Mouse (Mus musculus) embryo, embryonic 11.5 days (tissue): ENCODE data around the gene Herc6.
"Not testable (repeated sequence)": the region's sequence is repeated elsewhere in the genome, so short reads cannot be mapped to it uniquely, and the experiment has no call there.

Experiments
- DNase-seq: peaks from one replicate; pipeline ENCODE4 v3.0.0-alpha.2; 2012; ENCODE audit warnings: low read depth, low spot score

The Herc6 gene

DNA sequence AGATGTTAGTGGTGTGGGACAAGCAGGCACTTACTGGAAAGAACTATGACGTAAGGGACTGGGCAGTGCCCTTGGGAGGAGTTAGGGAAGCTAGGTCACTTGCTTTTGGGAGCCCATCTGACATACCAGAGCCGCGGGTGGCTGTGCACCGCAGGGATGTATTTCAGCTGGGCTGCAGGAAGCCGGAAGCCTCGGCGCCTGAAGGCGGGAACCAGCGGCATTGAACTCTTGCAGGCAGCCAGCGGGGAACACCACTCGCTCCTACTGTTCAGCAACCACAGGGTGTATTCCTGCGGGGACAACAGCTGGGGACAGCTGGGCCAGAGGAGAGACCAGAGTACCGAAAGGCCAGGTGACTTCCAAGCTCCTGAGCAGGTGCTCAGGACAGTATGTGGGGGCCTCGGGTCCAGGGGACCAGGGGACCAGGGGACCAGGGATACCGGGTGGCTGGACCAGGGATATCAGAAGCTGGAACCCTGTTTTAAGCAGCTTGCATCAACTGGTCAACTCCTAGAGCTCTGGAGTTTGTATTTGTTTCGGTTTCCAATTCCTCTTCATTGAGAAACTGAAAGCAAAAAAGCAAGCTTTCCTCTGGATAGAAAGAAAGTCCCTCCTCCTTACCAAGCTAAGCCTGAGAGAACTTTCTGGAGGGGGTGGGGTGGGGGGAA lies at the start of gene Herc6:
Herc6 (plus strand) TSS at position 120 of the 668 bp plus-strand sequence.
- peak; percentile 26 for DNase-seq

DNA sequence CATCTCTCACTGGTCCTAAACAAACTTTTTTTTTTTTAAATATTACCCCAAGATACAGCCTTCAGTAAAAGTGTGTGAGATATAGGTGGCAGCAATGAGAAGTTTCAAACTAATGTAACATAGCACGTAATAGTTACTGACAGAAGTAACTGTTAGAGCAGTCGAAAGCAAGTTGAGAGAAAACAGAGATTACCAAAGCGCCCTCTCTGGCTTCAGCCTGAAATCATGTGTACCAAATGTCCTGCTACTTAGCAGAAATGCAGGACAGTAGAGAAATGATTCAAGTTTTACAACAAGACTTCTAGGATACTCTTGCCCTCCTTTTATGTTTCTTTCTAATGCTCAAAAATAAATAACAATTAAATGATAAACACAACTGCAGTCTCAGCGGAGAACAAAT lies 49.8 kb upstream of the Herc6 start:
- DNase-seq: no peak

DNA sequence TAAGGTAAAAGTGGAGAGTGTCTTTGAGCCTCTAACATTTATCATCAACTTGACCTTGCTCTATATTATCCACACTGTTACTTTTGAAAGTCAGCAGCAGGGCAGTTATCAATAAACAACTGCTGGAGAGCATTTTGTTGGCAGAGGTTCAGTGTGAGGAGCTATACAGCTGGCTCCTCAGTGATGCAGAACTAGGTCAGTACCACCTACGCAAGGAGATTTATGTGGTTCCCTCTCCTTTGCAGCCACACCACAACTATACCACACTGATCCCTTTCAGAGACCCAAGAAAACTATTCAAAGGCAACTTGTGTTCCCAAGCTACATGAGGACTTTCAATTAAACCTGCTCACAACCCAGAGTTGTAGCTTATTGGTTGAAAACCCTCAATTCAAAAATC lies 49.4 kb upstream of the Herc6 start:
- no peak for DNase-seq

DNA sequence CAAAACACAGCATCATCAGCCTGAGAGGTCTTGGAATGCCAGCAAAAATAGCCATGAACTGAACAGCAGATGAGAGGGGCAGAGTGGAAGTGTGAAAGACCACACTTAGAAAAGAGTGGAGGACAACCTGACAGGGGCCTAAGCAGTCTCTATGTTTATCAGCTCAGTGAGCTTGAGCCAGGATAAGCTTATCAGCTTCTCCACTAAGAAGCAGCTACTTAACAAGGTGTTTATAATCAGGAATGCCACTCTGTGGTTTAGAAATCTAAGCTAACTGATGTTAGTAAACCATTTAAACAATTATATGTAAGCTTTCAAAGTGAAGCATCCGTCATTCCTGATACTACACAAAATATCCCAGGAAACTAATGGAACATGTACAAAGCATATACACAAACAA lies 48.8 kb upstream of the Herc6 start:
- DNase-seq: no peak

DNA sequence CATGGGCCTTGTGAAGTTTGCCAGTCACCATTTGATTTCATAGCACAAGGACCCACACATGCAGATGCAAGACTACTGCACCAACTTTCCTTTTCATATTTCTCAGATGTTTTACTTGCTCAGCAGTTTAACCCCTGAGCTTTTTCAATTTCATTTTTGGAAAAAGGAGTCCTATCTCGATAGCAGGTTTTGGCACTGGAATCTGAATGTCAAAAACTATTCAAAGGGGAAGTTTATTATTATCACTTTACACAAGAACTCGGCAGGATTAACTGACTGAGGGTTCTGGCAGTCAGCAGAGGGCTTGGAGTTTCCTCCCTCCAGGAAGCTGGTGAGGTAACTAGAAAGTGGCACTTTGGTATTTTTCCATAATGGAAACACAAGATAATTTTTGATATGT lies 47.4 kb upstream of the Herc6 start:
- DNase-seq: no peak

DNA sequence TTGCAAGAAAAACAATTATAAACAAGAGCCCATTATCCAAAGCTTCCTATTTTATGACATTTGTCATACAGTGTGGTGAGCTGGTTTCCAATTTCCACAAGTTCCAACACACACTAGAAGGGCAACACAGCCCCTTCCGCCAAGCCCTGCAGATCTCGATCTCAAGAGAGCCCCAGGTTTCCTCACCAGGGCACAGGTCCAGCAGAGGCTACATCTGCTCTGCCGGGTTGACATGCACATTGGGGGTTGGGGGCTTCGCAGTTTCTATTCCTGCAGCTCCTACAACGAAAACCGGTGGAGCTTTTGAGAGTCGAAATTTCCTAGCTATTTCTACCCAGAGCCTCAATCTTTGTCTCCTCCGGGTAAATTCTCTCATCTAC lies 46.6 kb upstream of the Herc6 start:
- DNase-seq: no peak

DNA sequence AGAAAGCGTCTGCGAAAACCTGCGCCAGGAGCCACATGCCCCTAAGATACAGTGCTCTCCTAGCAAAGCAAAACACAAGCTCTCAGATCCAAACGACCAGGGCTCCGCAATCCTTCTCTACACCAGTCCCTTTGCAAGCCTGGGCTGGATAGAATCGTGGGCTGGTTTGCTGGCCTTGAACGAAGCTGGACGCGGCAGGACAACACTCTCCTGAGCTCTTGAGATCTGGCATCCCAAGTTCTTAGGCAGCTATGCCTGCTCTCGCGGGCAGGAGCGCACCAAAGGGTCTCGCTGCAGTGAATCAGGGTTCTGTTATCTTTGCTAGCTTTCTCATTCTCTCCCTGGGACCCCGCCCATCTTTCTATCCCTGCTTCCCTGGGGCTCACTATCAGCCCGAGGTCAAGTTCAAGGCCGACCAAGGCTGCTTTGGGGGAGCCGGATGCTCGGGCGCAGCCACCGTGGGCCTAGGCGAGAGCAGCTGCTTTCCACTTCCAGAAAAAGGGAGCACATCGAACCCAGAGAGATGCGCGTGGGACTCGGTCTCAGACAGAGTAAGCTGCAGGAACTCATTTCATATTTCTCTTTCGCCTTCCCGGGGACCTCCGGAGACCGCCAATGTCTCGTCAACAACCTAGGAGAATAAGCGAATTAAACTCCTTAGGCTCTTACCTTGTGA lies 46.1 kb upstream of the Herc6 start:
- peak; percentile 20 for DNase-seq

DNA sequence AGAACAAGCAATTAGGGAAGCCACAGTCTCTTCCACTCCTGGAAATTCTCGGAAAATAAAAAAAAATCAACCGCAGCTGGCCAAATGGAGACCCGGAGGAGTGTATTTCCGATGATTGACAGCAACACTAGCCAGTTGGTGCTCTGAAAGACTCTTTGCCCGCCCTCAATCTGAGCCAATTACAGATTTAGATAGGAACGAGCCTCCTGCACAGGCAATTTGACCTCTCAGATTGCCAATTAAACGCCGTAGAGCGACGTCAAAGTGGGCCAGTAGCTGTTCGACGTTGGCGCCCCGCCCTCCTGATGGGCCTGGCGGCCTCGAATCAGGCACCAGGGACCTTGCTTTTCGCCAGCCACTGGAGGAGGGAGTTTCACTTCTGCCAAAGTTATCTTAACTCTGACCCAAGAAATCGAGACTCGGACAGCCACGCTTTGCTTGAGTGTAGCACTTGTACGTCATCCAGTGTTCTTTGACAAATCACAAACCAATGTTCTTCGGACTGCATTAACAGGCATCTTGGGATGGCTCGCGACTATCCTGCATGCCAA lies 45.3 kb upstream of the Herc6 start, which contains the start of gene Ppm1k:
Ppm1k (minus strand) TSS at position 83 of the 551 bp plus-strand sequence.
- DNase-seq: peak; percentile 96

DNA sequence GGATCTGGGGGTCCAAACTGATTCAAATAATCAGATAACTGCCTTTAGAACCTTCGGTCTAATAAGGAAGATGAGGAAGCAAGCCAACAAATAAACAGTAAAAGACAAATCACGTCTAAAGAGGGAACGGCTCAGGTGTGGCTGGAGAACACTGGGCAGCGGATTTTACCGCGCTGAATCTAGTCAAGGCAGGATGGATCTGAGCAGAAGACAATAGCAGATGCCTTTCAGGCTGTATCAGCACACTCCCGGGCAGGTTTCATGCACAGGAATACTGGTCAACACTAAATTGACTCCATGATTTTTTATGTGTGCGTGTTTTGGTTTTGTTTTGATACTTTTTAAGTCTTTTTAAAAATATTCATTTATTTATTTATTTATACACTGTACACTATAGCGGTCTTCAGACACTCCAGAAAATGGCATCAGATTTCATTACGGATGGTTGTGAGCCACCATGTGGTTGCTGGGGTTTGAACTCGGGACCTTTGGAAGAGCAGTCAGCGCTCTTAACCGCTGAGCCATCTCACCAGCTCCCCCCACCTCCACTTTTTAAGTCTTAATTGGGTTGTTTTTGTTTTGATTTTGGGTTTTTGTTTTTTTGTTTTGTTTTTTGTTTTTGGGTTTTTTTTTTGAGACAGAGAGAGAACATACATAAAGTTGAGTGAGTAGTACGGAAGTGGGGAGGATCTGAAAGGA lies 44.7 kb upstream of the Herc6 start:
- peak; percentile 13 for DNase-seq

DNA sequence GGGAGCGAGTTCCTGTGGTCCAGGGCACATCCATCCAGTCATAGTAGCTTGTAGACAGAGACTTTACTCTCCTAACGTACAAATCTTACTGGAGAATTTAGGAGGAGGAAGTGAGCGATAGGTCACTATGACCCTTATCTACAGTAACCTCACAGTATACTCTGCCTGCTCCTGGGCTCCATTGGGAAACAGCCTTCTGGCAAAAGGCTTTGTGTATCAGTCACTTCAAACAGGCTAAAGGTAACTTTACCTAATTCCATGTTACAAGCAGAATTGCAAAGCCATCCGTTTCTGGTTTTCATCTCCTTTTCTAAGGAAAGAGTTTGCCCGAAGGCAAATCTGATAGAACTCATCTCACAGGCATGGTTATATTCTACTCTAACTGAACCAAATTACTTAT lies 42.9 kb upstream of the Herc6 start:
- no peak for DNase-seq

DNA sequence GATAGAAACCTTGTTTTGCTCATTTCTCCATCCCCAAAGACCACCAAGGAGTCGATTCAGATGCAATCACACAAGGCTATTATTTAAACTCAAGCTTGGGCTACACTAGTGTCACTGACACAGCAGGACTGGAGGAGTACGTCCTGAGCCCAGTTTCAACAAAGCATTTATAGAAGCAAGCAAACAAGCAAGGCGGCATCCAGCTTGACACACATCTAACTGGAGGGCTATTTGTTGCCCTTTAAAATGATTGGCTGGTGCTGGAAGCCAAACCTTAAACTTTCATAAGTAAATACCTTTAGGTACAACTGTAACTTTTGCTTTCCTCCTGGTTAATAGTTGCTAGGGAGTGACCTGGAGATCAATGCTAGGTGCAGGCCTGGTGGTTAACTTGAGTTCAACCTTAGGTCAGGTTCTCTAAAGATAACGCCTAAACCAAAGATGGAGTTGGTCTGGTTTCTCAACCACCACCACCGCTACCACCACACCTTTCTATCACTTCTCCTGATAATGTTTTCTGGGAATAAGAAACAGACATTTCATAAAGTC lies 39.8 kb upstream of the Herc6 start:
- no peak for DNase-seq

DNA sequence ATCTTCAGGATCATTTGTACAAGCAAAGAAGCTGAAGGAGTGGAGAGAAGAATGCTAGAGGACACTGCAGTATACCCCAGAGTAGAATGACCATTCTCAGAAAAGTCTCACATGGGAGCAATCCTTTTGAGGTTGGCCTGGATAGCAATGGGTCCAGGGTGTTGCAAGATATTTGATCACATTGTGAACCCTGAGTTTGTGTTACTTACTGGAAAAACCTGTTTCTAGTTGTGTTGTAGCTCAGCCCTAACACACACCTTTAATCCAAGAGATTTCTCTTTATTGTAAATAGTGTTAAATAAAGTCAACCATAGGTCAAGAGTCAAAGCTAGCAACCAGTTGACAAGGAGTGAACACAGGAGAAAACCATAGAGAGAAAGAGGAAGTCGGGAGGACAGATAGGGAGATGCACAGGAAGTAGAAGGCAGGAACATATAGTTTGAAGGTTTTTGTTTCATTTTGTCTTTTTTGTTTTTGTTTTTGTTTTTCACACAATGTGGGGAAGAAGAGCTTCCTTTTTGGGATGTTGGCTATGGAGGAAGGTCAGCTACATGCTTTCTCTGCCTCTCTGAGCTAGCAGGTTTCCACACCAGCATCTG lies 39.0 kb upstream of the Herc6 start:
- no peak for DNase-seq

DNA sequence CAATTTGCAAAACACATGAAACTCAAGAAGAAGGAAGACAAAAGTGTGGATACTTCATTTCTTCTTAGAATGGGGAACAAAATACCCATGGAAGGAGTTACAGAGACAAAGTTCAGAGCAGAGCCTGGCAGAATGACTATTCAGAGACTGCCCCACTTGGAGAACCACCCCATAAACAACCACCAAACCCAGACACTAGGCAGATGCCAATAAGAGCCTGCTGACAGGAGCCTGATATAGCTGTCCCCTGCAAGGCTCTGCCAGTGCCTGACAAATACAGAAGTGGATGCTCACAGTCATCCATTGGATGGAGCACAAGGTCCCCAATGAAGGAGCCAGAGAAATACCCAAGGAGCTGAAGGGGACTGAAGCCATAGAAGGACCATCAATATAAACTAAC lies 37.2 kb upstream of the Herc6 start:
- DNase-seq: not testable (repeated sequence)

DNA sequence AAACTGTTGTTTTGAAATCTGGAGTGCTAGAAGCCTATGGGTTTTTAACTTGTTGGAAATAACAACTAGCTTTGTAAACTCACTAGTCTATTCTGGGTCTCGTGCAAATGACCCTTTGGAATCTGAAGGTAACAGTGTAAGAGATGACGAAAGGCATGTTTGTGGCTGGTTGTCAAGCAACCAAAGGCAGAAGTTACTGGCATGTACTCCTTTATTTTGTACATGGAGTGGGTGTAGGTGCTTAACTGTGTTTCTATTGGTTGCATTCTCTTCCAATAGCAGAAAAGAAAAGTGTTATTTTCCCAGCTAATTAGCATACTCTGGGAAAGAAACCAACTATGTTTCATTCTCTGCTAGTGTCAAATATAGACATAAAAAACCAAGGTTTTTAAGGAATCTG lies 35.9 kb upstream of the Herc6 start:
- no peak for DNase-seq

DNA sequence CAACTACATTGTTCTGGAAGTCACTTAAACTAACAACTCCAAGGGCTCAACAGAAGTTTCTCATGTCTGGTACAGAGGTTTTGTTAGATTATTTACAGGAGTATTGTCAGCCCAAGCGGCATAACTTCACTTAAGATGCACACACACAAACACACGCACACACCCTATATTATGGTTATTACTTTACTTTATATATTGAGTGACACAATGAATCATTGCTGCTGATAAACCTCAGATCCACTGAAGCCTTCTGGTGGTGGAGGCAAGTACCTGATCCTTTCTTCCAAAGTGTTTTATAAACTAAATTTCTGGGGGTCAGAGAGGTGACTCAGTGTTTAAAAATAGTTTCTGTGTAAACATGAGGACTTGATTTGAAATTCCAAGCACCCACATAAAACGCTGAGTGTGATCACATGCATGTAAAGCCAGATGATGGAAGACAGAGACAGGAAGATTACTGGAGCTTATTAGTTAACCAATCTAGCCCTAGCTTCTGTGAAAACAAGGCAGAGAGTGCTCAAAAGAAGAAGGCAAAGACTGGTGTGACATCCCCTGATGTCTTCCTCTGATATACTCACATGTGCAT lies 29.5 kb upstream of the Herc6 start:
- no peak for DNase-seq

DNA sequence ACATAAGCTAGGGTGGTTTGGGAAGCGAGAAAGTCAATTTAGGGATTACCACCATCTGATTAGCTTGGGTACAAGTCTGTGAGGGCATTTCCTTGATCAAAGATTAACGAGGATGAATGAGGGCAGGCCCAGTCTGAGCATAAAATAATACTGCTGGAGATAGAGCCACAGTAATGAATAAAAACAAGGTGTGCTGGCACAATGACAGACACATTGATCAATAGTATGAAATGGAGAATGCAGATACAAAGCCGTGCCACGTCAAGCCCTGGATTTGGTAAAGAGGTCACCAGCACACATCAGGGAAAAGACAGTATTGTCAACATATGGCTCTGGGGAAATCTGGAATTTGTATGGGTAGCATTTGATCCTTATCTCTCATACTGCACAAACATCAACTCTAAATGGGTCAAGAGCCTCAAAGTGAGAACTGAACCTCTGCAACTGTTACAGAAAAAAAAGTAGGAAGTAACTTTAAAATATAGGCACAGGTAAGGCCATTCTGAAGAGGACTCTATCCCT lies 22.9 kb upstream of the Herc6 start:
- DNase-seq: no peak

DNA sequence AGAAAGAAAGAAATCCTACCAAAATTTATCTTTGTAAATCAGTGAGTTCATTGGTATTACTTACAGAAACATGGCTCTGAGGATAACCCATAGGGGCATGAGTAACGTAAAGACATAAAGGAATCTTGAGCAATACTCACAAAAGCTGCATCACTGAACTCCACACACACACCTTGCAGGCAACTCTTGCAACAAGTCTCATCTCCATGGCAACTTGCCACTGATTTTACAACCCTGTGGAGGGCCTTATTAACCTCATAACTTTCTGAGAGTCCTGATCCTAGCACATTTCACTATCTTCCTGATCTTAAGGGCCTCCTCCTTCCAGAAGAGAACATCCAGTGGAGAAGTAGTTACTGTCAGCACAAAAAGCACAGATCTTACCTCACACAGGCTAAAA lies 17.3 kb upstream of the Herc6 start:
- no peak for DNase-seq

DNA sequence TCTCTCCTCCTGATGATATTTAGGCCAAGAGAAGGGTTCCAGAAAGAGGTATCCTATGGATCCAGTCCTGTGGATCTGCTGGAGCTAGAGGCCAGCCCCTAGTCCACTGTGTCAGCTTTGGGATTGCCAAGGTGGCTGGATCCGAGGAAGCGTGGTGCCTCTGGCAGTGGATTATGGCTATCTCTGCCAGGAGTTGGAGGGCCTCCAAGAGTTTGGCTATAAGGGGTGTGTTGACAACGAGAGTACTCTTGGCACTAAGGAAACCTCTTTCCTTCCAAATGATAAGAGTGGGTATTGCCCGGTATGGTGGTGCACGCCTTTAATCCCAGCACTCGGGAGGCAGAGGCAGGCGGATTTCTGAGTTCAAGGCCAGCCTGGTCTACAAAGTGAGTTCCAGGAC lies 15.3 kb upstream of the Herc6 start:
- DNase-seq: no peak

DNA sequence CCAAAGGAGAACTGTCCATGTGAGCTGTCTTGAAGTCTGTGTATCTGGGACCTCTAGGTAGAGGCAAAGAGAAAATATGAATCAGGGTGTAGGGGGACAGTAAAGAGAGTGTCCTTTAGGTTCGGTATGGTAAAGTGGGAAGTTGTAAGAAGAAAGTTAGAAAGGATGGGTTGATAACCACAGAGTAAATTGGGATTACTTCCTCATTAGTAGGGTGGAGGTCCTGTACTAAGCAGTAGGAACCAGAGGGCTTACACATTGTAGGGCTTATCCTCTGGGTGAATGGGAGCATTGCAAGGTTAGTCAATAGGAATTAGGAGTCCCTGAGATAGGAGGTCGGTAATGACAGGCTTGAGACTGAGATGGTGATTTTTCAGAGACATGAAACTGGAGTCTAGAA lies 13.2 kb upstream of the Herc6 start:
- no peak for DNase-seq

DNA sequence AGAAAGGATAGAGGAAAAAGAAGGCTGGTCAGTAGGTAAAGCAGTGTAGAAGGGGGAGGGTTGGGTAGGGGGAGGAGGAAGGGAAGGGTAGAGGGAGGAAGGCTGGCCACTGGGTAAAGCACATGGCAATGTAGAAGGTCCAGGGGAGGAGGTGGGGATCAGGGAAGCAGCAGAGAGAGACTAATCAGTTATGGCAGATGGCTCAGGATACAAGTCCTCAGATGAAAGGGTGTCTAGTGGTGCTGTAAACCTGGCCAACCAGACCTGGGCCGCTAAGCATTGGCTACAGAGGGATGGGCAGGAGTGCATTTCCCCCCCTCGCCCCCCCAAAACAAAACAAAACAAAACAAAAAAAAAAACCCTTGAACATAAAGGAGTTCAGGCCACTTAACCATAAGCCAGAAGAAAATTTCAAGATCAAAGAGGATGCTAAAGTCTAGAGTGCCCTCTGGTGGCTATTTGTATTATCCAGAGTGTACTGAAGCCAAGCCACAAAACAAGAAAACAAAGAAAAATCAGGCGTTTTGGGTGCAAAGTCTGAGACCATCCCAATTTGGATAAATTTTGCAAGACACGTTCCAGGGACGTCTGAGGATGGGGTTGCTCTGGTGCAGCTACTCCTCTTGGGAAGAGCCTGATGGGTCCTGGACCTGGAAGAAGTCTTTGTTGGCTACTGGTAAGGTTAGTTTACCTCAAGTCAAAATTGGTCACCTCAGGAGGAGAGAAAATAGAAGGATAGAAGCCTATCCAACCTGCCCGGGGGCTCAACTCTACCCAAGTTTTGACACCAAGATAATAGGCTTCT lies 10.4 kb upstream of the Herc6 start:
- peak; percentile 57 for DNase-seq
